Mouse (Mus musculus) thymus, postnatal 14 days (tissue): ENCODE data around the gene Fry.

Experiments
- DNase-seq: peaks from one replicate; pipeline ENCODE4 v3.0.0; 2021

Fry gene

GRCm38 (mm10) chr5:150176251-150177015 is 58.0 kb downstream of the Fry start:
- DNase-seq, result no peak

DNA sequence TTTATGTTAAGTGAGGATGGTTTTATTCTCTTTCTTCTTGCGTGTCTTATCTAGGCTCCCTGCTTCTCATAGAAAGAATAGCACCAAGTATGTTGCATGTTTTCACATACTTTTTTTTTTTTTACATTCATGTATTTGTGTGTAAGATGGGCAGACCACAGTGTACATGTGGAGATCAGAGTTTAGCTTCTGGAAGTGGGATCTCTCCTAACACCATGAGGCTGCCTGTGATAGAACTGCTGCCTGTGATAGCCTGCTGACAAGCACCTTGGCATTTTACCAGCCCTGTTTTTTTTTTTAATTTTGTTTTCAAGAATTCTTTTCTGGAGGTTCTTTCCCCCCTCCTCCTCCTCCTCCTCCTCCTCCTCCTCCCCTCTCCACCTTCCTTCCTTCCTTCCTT is 59.3 kb downstream of the Fry start:
- DNase-seq, result no peak

DNA sequence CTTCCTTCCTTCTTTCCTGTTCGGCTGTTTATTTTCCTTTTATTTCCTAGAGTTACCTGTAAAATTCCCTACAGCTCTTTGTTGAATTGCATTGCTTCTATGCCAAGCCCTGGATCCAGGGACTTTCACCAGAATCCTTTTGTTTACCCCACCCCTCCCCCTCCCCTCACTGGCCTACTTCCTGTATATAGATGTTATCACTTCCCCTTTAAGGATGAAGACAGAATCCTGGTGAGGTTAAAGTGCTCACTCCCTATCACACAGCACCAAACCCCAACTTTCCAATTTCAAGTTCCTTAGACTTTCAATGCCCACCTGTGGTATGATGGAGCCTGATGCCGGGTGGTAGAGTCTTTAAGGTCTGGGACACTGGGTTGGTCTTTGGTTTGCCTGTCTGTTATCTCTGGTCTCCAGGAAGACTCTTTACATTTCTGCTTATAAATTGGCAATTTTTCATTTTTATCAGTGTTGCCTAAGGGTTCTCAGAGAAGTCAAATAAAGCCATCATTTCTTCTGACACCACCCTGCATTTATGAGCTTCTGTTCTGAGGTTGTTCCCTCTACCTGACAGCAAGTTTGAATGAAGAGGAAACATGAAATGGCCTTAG is 59.9 kb downstream of the Fry start:
- no peak for DNase-seq

DNA sequence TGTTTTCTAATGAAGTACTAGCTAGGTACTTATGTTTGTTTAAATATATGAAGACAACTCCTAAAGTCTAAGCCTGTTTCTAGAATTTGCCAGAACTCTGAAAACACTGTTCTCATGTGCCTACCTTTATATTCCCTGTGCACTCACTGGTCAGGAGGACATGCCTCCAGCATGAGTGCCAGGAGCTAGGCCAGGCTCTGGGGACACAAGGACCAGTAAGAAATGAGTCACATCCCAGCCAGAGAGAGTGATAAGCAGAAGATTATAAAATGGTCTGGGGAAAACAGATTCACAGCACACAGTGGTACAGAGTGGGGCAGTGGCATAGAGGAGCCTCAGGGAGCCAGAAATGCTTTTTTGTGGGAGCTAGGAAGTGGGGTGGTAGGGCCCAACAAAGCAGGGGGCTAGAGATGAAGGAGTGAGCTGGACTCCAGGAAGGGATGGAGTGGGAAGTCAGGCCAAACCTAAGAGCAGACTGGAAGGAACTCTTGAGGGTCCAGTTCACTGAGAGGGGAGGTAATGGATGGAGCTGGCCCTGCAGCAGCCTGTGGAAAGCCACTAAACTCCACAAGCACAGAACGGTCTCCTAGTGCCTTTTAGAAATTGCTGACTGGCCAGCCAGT is 62.7 kb downstream of the Fry start:
- no peak for DNase-seq

DNA sequence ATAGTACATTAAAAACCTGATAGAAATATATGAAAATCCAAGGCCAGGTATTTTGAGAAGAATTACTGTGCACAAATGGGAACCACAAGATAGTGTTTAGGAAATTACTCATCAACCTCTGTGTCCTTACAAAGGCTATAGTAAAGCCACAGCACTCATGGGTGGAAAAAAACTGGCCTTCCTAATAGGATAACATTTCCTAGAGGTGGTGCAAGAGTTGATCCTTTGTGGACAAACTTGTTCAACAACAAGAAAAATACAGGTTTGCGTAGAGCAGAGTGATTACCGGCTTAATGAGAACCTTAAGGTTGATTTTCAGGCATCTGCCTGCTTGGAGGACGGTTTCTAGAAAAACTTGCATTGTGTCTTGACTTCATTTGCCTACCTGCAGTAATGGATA is 66.5 kb downstream of the Fry start:
- DNase-seq, result no peak

DNA sequence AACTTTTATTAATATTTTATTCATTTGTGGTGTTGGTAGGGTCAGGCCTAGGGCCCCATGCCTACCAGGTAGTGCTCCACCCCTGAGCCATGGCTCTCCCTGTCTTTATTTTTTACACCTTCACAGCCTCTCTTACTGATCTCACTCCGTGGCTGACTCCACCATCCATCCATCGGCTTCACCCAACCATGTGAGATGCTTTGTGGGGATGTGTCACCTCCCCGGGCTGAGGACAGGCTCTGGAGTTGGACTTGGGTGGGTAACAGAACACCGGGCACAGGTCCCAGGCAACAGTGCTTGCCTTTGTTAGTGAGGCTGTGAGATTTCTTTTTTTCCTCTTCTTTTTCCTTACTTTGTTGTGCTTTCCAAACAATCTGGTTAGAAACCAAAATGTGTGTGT is 67.7 kb downstream of the Fry start:
- no peak for DNase-seq

- DNase-seq, result no peak
These were observed 68.2 kb downstream of the Fry start for GRCm38 (mm10) chr5:150186676-150187075.

- no peak for DNase-seq
These were observed 69.6 kb downstream of the Fry start for GRCm38 (mm10) chr5:150188031-150188430.

- DNase-seq, result no peak
These were observed 72.3 kb downstream of the Fry start for GRCm38 (mm10) chr5:150190454-150191358.

DNA sequence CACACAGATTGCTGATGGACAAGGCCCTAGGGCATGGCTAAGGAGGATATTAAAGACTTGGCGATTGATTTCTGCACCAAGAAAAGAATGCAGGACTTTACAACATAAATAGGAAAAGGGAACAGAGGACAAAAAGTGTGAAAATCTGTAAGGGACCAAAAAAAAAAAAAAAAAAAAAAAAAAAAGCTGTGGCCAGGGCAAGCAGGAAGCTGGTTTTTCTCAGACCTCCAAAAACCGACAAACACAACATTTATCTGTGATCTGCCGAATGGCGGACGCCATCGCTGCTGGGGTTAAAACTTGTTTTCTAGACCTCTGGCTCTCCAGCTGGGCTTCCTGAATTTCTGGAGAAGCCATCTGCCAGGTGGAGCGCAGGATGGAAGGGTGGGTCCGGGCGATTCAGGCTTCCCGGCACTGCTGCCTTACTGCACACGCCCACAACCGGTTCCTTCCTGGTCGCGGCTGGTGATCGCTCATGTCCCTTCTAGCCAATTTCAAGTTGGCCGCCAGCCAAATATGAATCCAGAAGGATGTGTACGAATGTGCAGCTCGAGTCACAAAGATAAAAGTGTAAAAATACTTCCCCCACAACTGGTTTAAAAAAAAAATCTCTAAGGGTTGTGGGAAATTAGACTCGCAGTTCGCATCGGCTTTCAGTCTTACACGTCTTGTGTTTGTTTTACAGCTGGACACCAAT is 77.2 kb downstream of the Fry start:
- peak; percentile 27 for DNase-seq

GRCm38 (mm10) chr5:150196211-150196585 is 77.8 kb downstream of the Fry start:
- no peak for DNase-seq

DNA sequence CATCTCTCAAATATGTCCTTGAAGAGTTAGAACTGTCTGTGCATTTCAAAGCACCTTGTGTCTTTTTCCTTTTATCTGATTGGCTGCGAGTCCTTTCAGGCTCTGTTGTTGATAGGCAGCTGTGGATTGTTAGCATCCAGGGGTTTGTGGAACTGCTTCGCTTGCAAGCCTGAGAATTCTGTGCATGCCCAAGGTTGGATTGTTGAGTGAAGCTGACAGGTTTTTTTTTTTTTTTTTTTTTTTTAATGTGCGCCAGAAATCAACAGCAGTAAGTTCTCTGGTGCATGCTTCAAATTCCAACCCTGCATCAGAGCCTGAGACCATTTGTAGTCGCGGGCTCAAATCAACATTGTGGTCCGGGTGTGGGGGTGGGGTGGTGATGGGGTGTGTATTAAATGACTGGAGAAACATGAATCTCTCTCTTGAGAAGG is 78.5 kb downstream of the Fry start:
- DNase-seq, result no peak

DNA sequence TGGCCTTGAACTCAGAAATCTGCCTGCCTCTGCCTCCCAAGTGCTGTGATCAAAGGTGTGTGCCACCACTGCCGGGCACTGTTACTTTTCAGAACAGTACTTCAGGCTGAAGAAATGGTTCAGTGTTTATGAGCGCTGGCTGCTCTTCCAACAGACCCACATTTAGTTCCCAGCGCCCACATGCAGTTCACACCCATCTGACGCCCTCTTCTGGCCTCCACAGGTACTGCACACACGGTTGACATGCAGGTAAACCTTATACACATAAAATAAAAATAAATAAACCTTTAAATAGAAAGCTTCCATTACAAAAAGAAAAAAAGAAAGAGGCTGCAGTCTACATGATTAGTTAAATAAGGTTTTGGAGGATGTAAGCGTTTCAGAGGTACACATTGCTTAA is 88.3 kb downstream of the Fry start:
- no peak for DNase-seq

GRCm38 (mm10) chr5:150207596-150207995 is 89.2 kb downstream of the Fry start:
- no peak for DNase-seq

- no peak for DNase-seq
These were observed 89.6 kb downstream of the Fry start for GRCm38 (mm10) chr5:150208009-150208408.

DNA sequence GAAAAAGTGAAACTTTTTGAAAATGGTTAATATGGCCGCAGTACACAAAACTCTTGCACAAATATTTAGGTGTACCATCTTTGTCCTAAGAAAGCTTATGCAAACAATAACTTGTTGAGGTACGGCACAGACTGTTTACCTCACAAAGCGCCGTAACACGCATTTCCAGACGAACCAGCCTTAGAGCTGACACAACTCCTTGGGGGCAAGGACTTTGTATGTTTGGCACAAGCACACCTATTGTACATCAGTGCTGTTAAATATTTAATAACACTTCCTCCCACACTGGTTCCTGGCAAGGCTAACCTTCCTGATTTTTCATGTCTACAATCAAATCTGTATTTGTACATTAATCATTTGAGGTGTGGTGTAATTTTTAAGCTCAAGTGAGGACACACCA is 95.6 kb downstream of the Fry start:
- DNase-seq, result no peak

DNA sequence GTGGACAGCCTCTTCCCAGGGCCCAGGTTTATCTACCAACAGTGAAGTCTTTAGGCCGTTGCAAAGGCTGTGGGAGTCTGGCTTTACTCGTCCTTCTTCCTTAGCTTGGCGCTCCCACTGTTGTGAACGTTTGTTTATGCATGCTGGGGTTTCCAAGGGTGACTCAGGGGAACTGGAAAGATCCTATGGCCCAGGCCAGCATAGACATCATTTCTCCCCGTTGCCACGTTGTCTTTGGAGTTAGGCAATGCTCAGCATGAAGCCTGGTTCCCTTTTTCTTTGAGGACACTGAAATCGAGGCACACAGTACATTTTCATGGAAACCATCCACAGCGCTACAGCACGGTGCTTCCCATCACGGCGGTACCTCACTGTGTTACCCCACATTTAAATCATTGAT is 97.6 kb downstream of the Fry start:
- no peak for DNase-seq

- no peak for DNase-seq
These were observed 101.0 kb downstream of the Fry start for GRCm38 (mm10) chr5:150219457-150219856.

- DNase-seq, result peak; percentile 58
These were observed 101.9 kb downstream of the Fry start for GRCm38 (mm10) chr5:150220333-150220732.

- DNase-seq, result no peak
These were observed 103.4 kb downstream of the Fry start for GRCm38 (mm10) chr5:150221806-150222205.

DNA sequence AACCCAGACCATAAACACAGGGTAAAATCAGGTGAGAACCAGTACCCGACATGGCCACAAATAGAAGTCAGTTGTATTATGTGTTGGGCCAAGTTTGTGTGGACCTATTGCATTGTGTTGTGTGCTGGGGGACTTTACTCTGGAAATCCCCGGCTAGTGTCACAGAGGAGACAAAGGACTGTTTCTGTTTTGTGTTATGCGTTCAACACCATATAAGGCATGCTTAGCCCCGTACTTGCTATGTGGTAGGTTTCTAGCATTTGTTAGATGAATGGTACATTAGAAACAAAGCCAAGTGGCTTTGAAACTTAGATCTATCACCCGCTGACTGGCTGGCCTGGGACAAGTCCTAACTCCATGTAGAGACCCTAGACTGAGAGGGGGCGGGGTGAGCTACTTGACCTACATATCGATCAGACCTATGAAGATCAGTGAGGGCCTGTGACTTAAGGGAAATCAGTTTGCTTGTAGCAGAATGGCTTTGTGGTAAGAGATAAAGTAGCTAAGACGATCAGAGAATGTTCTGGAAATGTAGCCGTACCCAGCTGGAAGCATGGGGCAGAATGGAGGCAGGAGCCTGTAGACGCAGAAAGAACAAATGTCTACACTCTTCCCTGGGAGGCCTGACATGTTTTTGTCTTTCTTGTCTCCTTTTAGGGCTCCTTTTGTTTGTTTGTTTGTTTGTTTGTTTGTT is 105.2 kb downstream of the Fry start:
- DNase-seq, result no peak

- DNase-seq, result no peak
These were observed 110.6 kb downstream of the Fry start for GRCm38 (mm10) chr5:150229086-150229485.
